Mouse (Mus musculus): ENCODE measurements around the gene Col19a1. TPM values are rescaled to one million over a fixed set of nuclear protein-coding genes. Genes with fewer than 3 reads are reported as not detected.
"Not testable (repeated sequence)": the region's sequence is repeated elsewhere in the genome, so short reads cannot be mapped to it uniquely, and the experiment has no call there.

Gene Col19a1
- 1.9 and 2.2 TPM in 2 replicates for polyA plus RNA-seq (2015; fragmentation: Nextera tagmentation; extraction: Ambion mirVana)

DNA sequence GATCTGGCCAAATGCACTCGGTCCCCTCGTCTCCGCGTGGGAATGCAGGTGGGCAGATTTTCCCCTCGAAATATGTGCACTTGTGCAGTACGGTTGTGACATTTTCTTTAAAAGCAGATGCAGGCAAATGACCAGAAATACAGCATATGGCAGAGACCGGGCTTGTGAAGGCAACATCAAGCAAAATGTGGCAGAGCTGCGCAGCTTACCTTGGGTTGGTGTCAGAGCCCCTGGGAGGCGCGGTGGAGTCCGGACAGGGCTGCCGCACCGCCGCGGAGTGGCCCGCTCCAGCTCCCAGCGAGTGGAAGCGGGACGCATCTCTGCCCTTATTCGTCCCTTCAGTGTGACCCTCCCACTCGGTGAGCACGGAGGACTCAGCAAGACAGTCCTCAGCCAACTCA is at the start of gene Col19a1:
Gene Col19a1, minus strand, starts transcription at position 332 of the 401 bp plus-strand sequence.
- peaks cover 13% of the 10 kb centered on the region for H3K27me3 ChIP-seq (ENCODE audit: control insufficient read depth, insufficient read depth, low read depth, low read length)
- peak within 1 kb of the TSS; percentile 64 for H3K4me3 ChIP-seq (ENCODE audit: low read depth, low read length)
- peak within 1 kb of the TSS; percentile 74 for H3K9ac ChIP-seq (ENCODE audit: low read depth, low read length)
- H3K36me3 ChIP-seq (ENCODE audit: control insufficient read depth, insufficient read depth, low read length) = no peaks in the 10 kb centered on the region
- peaks cover 9% of the 10 kb centered on the region for H3K4me1 ChIP-seq (ENCODE audit: control insufficient read depth, insufficient read depth, low read length)
- no peak within 1 kb of the TSS for H3K27ac ChIP-seq (ENCODE audit: low read length)
- H3K9me3 ChIP-seq (replicated peaks; ENCODE audit: control insufficient read depth, low read length, poor library complexity, severe bottlenecking) = no peaks in the 10 kb centered on the region
- H3K4me2 ChIP-seq (ENCODE audit: low read length) = peak within 1 kb of the TSS; percentile 98
- ATAC-seq = peak; percentile 57
- WGBS = under 1% methylated on average over 22 of the region's 22 CpGs

DNA sequence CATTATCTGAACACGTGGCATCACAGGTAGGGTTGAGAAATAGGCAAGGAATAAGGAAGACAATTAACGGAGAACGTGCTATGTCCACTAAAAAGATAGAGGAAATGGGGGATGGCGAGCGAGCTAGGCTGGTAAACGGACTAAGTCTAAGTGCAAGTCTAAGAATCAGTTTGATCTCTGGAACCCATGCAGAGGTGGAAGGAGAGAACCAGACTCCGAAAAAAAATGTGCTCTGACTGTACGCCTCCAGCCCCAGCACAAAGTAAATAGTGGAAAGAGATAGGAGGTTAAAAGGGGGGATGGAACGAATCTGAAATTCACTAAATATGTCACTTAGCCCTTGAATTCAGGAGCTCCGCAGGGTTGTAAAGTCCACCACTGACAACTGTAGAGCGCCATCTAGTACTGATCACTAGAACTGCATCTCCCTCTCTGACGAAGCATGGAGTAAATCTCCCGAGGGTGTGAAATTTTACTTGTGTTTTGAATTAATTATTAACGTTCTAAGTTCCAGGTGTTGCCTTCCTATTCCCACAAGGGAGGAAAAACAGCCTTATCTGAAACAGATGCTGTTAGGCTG is 46.4 kb upstream of the Col19a1 start:
- H3K4me3 ChIP-seq (ENCODE audit: low read depth, low read length) = no peak overlapping the region
- ATAC-seq = 0 out of 2 replicates have a peak, but pooled peaks have one; percentile 11
- no peaks in the 10 kb centered on the region for H3K9me3 ChIP-seq (replicated peaks; ENCODE audit: control insufficient read depth, low read length, poor library complexity, severe bottlenecking)
- no peak overlapping the region for H3K9ac ChIP-seq (ENCODE audit: low read depth, low read length)
- H3K4me1 ChIP-seq (ENCODE audit: control insufficient read depth, insufficient read depth, low read length) = no peaks in the 10 kb centered on the region
- H3K4me2 ChIP-seq (ENCODE audit: low read length) = no peak overlapping the region
- 40% methylated on average over 14 of the region's 14 CpGs for WGBS
- no peaks in the 10 kb centered on the region for H3K27me3 ChIP-seq (ENCODE audit: control insufficient read depth, insufficient read depth, low read depth, low read length)
- no peak overlapping the region for H3K27ac ChIP-seq (ENCODE audit: low read length)
- no peaks in the 10 kb centered on the region for H3K36me3 ChIP-seq (ENCODE audit: control insufficient read depth, insufficient read depth, low read length)

DNA sequence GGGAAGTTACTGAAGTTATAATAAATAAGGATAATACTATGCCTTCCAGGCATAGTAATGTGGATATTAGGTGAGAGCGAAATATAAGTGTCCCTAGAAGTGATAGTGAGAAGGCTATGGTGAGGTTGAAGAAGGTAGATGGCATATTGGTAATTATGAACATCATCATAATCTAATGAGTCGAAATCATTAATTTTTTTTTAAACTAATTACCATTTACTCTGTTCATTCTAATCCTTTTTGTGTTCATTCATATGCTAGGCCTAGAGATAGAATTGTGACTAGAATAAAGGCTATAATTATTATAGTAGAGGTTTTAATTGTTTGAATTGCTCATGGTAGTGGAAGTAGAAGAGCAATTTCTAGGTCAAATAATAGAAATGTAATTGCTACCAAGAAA is 25.3 kb upstream of the Col19a1 start:
- H3K9me3 ChIP-seq (replicated peaks; ENCODE audit: control insufficient read depth, low read length, poor library complexity, severe bottlenecking); ATAC-seq; H3K36me3 ChIP-seq (ENCODE audit: control insufficient read depth, insufficient read depth, low read length); H3K9ac ChIP-seq (ENCODE audit: low read depth, low read length); H3K4me3 ChIP-seq (ENCODE audit: low read depth, low read length); H3K27me3 ChIP-seq (ENCODE audit: control insufficient read depth, insufficient read depth, low read depth, low read length); H3K4me2 ChIP-seq (ENCODE audit: low read length); H3K4me1 ChIP-seq (ENCODE audit: control insufficient read depth, insufficient read depth, low read length); H3K27ac ChIP-seq (ENCODE audit: low read length): not testable (repeated sequence)
- 0% methylated on average over 1 of the region's 2 CpGs for WGBS

DNA sequence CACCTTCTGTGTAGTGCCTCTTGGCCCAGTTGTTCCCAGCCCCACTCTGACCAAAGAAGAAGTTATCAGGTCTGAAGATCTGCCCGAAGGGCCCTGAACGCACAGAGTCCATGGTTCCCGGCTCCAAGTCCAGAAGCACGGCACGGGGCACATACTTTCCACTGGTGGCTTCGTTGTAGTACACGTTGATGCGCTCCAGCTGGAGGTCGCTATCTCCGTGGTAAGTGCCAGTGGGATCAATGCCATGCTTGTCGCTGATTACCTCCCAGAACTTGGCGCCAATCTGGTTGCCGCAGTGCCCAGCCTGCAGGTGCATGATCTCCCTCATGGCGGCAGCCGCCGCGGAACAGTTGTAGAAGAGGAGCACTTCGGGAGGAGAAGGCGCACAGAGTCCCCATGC is 7.8 kb upstream of the Col19a1 start:
- Histone ChIP-seq H3K27me3 (ENCODE audit: control insufficient read depth, insufficient read depth, low read depth, low read length) (no peaks in the 10 kb centered on the region), H3K9me3 (replicated peaks; ENCODE audit: control insufficient read depth, low read length, poor library complexity, severe bottlenecking) (peaks cover 5% of the 10 kb centered on the region; the same call in 1 of the 2 replicates), H3K27ac (ENCODE audit: low read length) (no peak overlapping the region), H3K4me3 (ENCODE audit: low read depth, low read length) (no peak overlapping the region), H3K4me2 (ENCODE audit: low read length) (no peak overlapping the region), H3K36me3 (ENCODE audit: control insufficient read depth, insufficient read depth, low read length) (no peaks in the 10 kb centered on the region), H3K9ac (ENCODE audit: low read depth, low read length) (no peak overlapping the region), H3K4me1 (ENCODE audit: control insufficient read depth, insufficient read depth, low read length) (no peaks in the 10 kb centered on the region)
- ATAC-seq = no peak
- 97% methylated on average over 19 of the region's 19 CpGs for WGBS

DNA sequence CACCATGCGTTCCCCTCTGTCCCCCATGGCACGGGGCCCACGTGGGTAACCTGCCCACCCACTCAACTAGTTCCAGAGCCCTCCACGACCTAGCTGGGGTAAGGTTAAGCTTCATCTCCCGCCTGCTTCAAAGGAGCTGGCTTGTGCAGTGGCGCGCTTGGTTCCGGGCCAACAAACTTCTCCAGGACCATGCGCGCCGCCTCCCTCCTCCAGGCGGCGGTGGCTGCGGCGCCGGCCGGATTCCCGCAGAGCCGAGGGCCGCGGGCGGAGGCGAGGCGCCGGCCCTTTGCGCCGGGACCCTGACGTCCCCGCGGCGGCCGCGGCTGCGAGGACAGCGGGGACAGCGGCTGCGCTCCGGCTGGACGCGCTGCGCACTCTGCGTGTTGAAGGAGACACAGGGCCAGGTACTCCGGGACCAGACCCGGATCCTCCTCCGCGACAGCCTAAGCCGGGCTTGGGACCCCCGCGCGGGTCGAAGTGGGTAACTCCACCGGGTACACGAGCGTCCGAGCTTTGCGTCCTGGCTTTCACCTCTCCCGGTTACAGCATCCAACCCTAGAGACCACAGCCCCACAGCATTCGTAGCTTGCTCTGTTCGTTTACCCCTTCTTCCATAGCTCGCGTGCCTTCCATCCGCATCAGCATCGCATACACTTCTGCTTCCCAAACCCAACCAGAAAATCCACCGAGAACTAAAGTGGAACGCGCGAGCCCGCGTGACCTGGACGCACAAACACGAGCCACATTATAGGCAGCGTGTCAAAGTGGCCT is 717 bp downstream of the Col19a1 start:
- H3K4me1 ChIP-seq (ENCODE audit: control insufficient read depth, insufficient read depth, low read length) = peaks cover 9% of the 10 kb centered on the region
- no peaks in the 10 kb centered on the region for H3K36me3 ChIP-seq (ENCODE audit: control insufficient read depth, insufficient read depth, low read length)
- H3K9ac ChIP-seq (ENCODE audit: low read depth, low read length) = peak overlapping the region; percentile 74
- H3K4me2 ChIP-seq (ENCODE audit: low read length) = peak overlapping the region; percentile 98
- WGBS = under 1% methylated on average over 55 of the region's 72 CpGs
- no peaks in the 10 kb centered on the region for H3K9me3 ChIP-seq (replicated peaks; ENCODE audit: control insufficient read depth, low read length, poor library complexity, severe bottlenecking)
- H3K4me3 ChIP-seq (ENCODE audit: low read depth, low read length) = peak overlapping the region; percentile 64
- peaks cover 13% of the 10 kb centered on the region for H3K27me3 ChIP-seq (ENCODE audit: control insufficient read depth, insufficient read depth, low read depth, low read length)
- no peak overlapping the region for H3K27ac ChIP-seq (ENCODE audit: low read length)
- ATAC-seq = peak; percentile 83

DNA sequence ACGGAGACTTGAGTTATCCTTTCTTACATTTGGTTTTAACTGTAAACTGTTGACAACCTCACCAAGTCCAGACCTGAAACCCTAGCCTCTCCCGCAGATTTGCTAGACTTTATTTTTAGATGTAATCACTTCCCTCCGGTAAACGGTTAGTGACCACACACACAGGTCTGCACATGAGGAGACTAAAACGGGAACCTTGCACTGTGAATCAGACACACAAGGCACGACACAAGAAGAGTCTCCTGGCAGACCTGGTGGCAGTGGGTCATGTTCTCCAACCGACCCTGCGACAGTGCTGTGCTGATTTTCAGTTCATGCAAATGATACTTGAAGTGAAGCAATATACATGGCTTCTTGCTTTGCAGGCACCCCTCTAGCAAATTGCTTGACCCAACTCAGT is 14.7 kb downstream of the Col19a1 start:
- no peak for ATAC-seq
- Histone ChIP-seq H3K9ac (ENCODE audit: low read depth, low read length) (no peak overlapping the region), H3K4me1 (ENCODE audit: control insufficient read depth, insufficient read depth, low read length) (no peaks in the 10 kb centered on the region), H3K27me3 (ENCODE audit: control insufficient read depth, insufficient read depth, low read depth, low read length) (no peaks in the 10 kb centered on the region), H3K4me2 (ENCODE audit: low read length) (no peak overlapping the region), H3K4me3 (ENCODE audit: low read depth, low read length) (no peak overlapping the region), H3K36me3 (ENCODE audit: control insufficient read depth, insufficient read depth, low read length) (no peaks in the 10 kb centered on the region), H3K9me3 (replicated peaks; ENCODE audit: control insufficient read depth, low read length, poor library complexity, severe bottlenecking) (no peaks in the 10 kb centered on the region), H3K27ac (ENCODE audit: low read length) (no peak overlapping the region)
- WGBS = 87% methylated on average over 8 of the region's 8 CpGs

DNA sequence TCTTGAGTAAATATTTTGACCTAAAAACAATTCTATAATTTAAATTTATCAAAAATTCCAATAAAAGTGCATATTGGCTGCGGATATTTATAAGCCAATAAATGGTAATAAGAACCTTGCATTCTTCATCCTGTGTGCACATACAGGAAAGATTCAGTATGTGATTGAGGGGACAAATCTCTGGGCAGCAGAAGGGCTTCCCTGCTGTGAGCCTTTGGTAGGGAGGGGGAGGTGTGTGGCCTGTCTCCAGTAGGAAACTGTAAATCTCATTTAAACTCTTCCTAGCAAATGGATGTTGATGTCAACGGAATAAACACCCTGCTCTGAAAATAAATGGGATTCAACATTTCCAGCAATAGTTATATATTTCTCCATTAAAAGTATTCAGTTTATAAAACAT is 23.2 kb downstream of the Col19a1 start:
- no peaks in the 10 kb centered on the region for H3K36me3 ChIP-seq (ENCODE audit: control insufficient read depth, insufficient read depth, low read length)
- H3K4me3 ChIP-seq (ENCODE audit: low read depth, low read length) = no peak overlapping the region
- ATAC-seq = no peak
- no peak overlapping the region for H3K4me2 ChIP-seq (ENCODE audit: low read length)
- no peak overlapping the region for H3K27ac ChIP-seq (ENCODE audit: low read length)
- no peak overlapping the region for H3K9ac ChIP-seq (ENCODE audit: low read depth, low read length)
- H3K27me3 ChIP-seq (ENCODE audit: control insufficient read depth, insufficient read depth, low read depth, low read length) = no peaks in the 10 kb centered on the region
- H3K9me3 ChIP-seq (replicated peaks; ENCODE audit: control insufficient read depth, low read length, poor library complexity, severe bottlenecking) = no peaks in the 10 kb centered on the region
- 57% methylated on average over 2 of the region's 2 CpGs for WGBS
- H3K4me1 ChIP-seq (ENCODE audit: control insufficient read depth, insufficient read depth, low read length) = 0 out of 2 replicates have a peak, but pooled peaks cover 3% of the 10 kb centered on the region

DNA sequence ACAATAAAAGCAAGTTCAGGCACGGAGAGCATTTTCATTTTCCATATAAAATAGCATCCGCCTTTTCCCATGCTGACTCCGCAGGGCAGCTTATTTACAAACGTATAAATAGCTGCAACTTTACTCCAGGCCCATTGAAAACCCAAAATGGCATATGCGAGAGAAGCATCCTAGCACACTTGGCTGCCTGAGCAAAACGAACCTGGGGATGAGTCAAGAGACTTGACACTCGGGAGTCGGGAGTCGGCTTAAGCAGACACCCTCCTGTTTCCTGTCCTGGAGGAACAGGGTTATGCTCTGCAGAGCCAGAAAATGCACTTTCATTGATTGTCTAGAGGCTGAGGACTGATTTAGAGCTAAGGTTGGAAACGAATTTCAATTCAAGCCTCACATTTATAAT is 29.3 kb downstream of the Col19a1 start:
- no peaks in the 10 kb centered on the region for H3K27me3 ChIP-seq (ENCODE audit: control insufficient read depth, insufficient read depth, low read depth, low read length)
- H3K27ac ChIP-seq (ENCODE audit: low read length) = no peak overlapping the region
- no peak overlapping the region for H3K4me3 ChIP-seq (ENCODE audit: low read depth, low read length)
- H3K9ac ChIP-seq (ENCODE audit: low read depth, low read length) = no peak overlapping the region
- no peaks in the 10 kb centered on the region for H3K4me1 ChIP-seq (ENCODE audit: control insufficient read depth, insufficient read depth, low read length)
- ATAC-seq = no peak
- no peaks in the 10 kb centered on the region for H3K36me3 ChIP-seq (ENCODE audit: control insufficient read depth, insufficient read depth, low read length)
- H3K4me2 ChIP-seq (ENCODE audit: low read length) = peak overlapping the region; percentile 33
- H3K9me3 ChIP-seq (replicated peaks; ENCODE audit: control insufficient read depth, low read length, poor library complexity, severe bottlenecking) = 0 out of 2 replicates have a peak, but pooled peaks cover 3% of the 10 kb centered on the region
- WGBS = 42% methylated on average over 10 of the region's 10 CpGs

DNA sequence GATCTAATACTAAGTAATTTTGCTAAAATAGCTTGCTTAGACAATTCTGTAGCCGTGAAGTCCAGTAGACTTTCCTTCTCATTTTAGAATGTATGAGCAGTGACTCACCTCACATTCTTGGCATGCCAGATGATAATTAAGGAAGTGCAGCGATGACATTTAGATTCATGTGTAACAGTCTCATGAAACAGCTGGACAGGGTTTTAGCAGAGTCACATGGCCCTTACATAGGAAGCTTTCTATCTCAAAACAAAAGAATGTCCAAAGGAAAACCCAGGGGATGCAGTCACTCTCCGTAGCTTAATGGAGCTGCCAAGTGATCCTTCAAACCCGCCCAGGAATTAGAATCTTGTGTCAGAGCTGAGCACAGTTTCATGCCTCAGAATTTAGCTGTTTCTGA is 33.8 kb downstream of the Col19a1 start:
- Histone ChIP-seq H3K4me2 (ENCODE audit: low read length) (no peak overlapping the region), H3K9ac (ENCODE audit: low read depth, low read length) (no peak overlapping the region), H3K4me3 (ENCODE audit: low read depth, low read length) (no peak overlapping the region), H3K9me3 (replicated peaks; ENCODE audit: control insufficient read depth, low read length, poor library complexity, severe bottlenecking) (0 out of 2 replicates have a peak, but pooled peaks cover 3% of the 10 kb centered on the region), H3K27me3 (ENCODE audit: control insufficient read depth, insufficient read depth, low read depth, low read length) (no peaks in the 10 kb centered on the region), H3K4me1 (ENCODE audit: control insufficient read depth, insufficient read depth, low read length) (no peaks in the 10 kb centered on the region), H3K27ac (ENCODE audit: low read length) (no peak overlapping the region), H3K36me3 (ENCODE audit: control insufficient read depth, insufficient read depth, low read length) (no peaks in the 10 kb centered on the region)
- 45% methylated on average over 4 of the region's 4 CpGs for WGBS
- ATAC-seq = no peak
